Mouse (Mus musculus) MEL (cell line): ENCODE results near the gene Nuak2. TPM values are rescaled to one million over a fixed set of nuclear protein-coding genes. Genes with fewer than 3 reads are reported as not detected.

Experiments
- DNase-seq: peaks from one replicate; pipeline ENCODE4 v3.0.0; 2011; ENCODE audit warnings: low read depth, low spot score
- H3K27ac ChIP-seq: 2 replicates; pipeline ENCODE4 v1.5.1; 2012; ENCODE audit warnings: low read depth, mild to moderate bottlenecking, control low read depth, low read length, moderate library complexity; ENCODE audit not compliant: control insufficient read depth
- H3K27me3 ChIP-seq, 2 experiments: fragments of 150-350 bp in 1 of 2; sonication (generic) in 1 of 2; 2 replicates each; pipeline ENCODE4 v1.6.1; 2012; ENCODE audit warnings: low read length in 2 of 2, mild to moderate bottlenecking in 2 of 2, improper control_type of control experiment in 1 of 2, moderate library complexity in 1 of 2; ENCODE audit not compliant: insufficient read depth in 2 of 2, control insufficient read depth in 1 of 2
- H3K36me3 ChIP-seq, 2 experiments: 2 replicates each; pipeline ENCODE4 v1.6.1; 2012 to 2014; ENCODE audit warnings: low read length in 2 of 2, improper control_type of control experiment in 1 of 2, inconsistent platforms in 1 of 2, mild to moderate bottlenecking in 1 of 2; ENCODE audit not compliant: insufficient read depth in 2 of 2, control insufficient read depth in 1 of 2
- H3K4me1 ChIP-seq, 2 experiments: fragments of 150-350 bp in 1 of 2; sonication (generic) in 1 of 2; 2 replicates each; pipeline ENCODE4 v1.6.1; 2012; ENCODE audit warnings: low read length in 2 of 2, improper control_type of control experiment in 1 of 2, mild to moderate bottlenecking in 1 of 2; ENCODE audit not compliant: insufficient read depth in 2 of 2, control insufficient read depth in 1 of 2
- H3K4me3 ChIP-seq, 2 experiments: fragments of 150-350 bp in 1 of 2; sonication (generic) in 1 of 2; 2 replicates each; pipeline ENCODE4 v1.5.1; 2012; ENCODE audit warnings: low read depth in 2 of 2, low read length in 2 of 2, mild to moderate bottlenecking in 2 of 2, moderate library complexity in 2 of 2, control low read depth in 1 of 2, improper control_type of control experiment in 1 of 2; ENCODE audit not compliant: control insufficient read depth in 1 of 2, insufficient read depth in 1 of 2
- H3K79me2 ChIP-seq: 2 replicates; pipeline ENCODE4 v1.6.1; 2012; ENCODE audit warnings: mild to moderate bottlenecking, low read length, moderate library complexity; ENCODE audit not compliant: control insufficient read depth, poor library complexity, insufficient read depth
- H3K9ac ChIP-seq: 2 replicates; pipeline ENCODE4 v1.6.1; 2012; ENCODE audit warnings: low read depth, mild to moderate bottlenecking, control low read depth, low read length, moderate library complexity; ENCODE audit not compliant: control insufficient read depth, poor library complexity, severe bottlenecking
- H3K9me3 ChIP-seq: fragments of 150-350 bp; sonication (generic); replicated peaks from 2 replicates; pipeline ENCODE4 v1.6.1; 2012; ENCODE audit warnings: mild to moderate bottlenecking, low read length, improper control_type of control experiment, moderate library complexity; ENCODE audit not compliant: insufficient read depth
- BHLHE40 ChIP-seq: IDR thresholded peaks from 2 replicates; pipeline ENCODE4 v1.6.1; 2012; ENCODE audit warnings: low read depth, mild to moderate bottlenecking, inconsistent platforms, low read length, improper control_type of control experiment, borderline replicate concordance
- CHD1 ChIP-seq: IDR thresholded peaks from 2 replicates; pipeline ENCODE4 v1.6.1; 2012; ENCODE audit warnings: low read depth, mild to moderate bottlenecking, inconsistent platforms, low read length, improper control_type of control experiment
- CTCF ChIP-seq, 3 experiments: IDR thresholded peaks in 2 of 3; conservative IDR thresholded peaks in 1 of 3; 2 replicates each; pipeline ENCODE4 v1.5.1; 2011 to 2012; ENCODE audit warnings: low read length in 3 of 3, low read depth in 2 of 3, mild to moderate bottlenecking in 2 of 3, improper control_type of control experiment in 1 of 3, inconsistent platforms in 1 of 3, mixed read lengths in 1 of 3, moderate library complexity in 1 of 3; ENCODE audit not compliant: control insufficient read depth in 1 of 3, insufficient read depth in 1 of 3, poor library complexity in 1 of 3, severe bottlenecking in 1 of 3
- ELF1 ChIP-seq: IDR thresholded peaks from 2 replicates; pipeline ENCODE4 v1.6.1; 2014; ENCODE audit warnings: low read depth, mild to moderate bottlenecking, inconsistent platforms, low read length, improper control_type of control experiment, moderate library complexity
- ETS1 ChIP-seq: IDR thresholded peaks from 2 replicates; pipeline ENCODE4 v1.6.1; 2012; ENCODE audit warnings: low read depth, mild to moderate bottlenecking, inconsistent platforms, low read length, improper control_type of control experiment, moderate library complexity
- GABPA ChIP-seq: IDR thresholded peaks from 2 replicates; pipeline ENCODE4 v1.6.1; 2012; ENCODE audit warnings: low read depth, mild to moderate bottlenecking, inconsistent platforms, low read length, improper control_type of control experiment, moderate library complexity
- JUND ChIP-seq: IDR thresholded peaks from 2 replicates; pipeline ENCODE4 v1.6.1; 2011; ENCODE audit warnings: low read depth, mild to moderate bottlenecking, improper control_type of control experiment, low read length
- KAT2A ChIP-seq: conservative IDR thresholded peaks from 2 replicates; pipeline ENCODE4 v1.6.1; 2012; ENCODE audit warnings: low read depth, low read length, improper control_type of control experiment, inconsistent platforms
- MAZ ChIP-seq: IDR thresholded peaks from 2 replicates; pipeline ENCODE4 v1.6.1; 2012; ENCODE audit warnings: low read depth, mild to moderate bottlenecking, inconsistent platforms, low read length, improper control_type of control experiment
- MXI1 ChIP-seq: IDR thresholded peaks from 2 replicates; pipeline ENCODE4 v1.6.1; 2011; ENCODE audit warnings: mild to moderate bottlenecking, low read depth, low read length, improper control_type of control experiment
- MYB ChIP-seq: IDR thresholded peaks from 2 replicates; pipeline ENCODE4 v1.6.1; 2011; ENCODE audit warnings: mild to moderate bottlenecking, low read depth, low read length, improper control_type of control experiment
- NELFE ChIP-seq: IDR thresholded peaks from 2 replicates; pipeline ENCODE4 v1.6.1; 2011; ENCODE audit warnings: low read depth, low read length, improper control_type of control experiment
- POLR2A ChIP-seq, 2 experiments: IDR thresholded peaks; 2 replicates each; pipeline ENCODE4 v1.6.1; 2011 to 2012; ENCODE audit warnings: low read length in 2 of 2, mild to moderate bottlenecking in 2 of 2, control low read depth in 1 of 2, improper control_type of control experiment in 1 of 2, low read depth in 1 of 2, moderate library complexity in 1 of 2; ENCODE audit not compliant: control insufficient read depth in 1 of 2, insufficient read depth in 1 of 2, poor library complexity in 1 of 2
- POLR2AphosphoS5 ChIP-seq: IDR thresholded peaks from 2 replicates; pipeline ENCODE4 v1.6.1; 2012; ENCODE audit warnings: low read depth, borderline replicate concordance, mild to moderate bottlenecking, inconsistent platforms, low read length, moderate library complexity, mixed read lengths
- RAD21 ChIP-seq: IDR thresholded peaks from 2 replicates; pipeline ENCODE4 v1.6.1; 2011; ENCODE audit warnings: mild to moderate bottlenecking, low read depth, low read length, improper control_type of control experiment
- RCOR1 ChIP-seq: IDR thresholded peaks from 2 replicates; pipeline ENCODE4 v1.6.1; 2012; ENCODE audit warnings: low read depth, mild to moderate bottlenecking, inconsistent platforms, low read length, improper control_type of control experiment
- TAL1 ChIP-seq: IDR thresholded peaks from 2 replicates; pipeline ENCODE4 v1.6.1; 2012; ENCODE audit warnings: mild to moderate bottlenecking, inconsistent platforms, low read length, moderate library complexity, mixed read lengths
- TBP ChIP-seq: IDR thresholded peaks from 2 replicates; pipeline ENCODE4 v1.8.0; 2011; ENCODE audit warnings: low read depth, low read length, improper control_type of control experiment
- USF1 ChIP-seq: IDR thresholded peaks from 2 replicates; pipeline ENCODE4 v1.6.1; 2014; ENCODE audit warnings: low read depth, mild to moderate bottlenecking, inconsistent platforms, low read length, improper control_type of control experiment, moderate library complexity
- ZMIZ1 ChIP-seq: IDR thresholded peaks from 2 replicates; pipeline ENCODE4 v1.6.1; 2012; ENCODE audit warnings: low read depth, mild to moderate bottlenecking, inconsistent platforms, low read length, improper control_type of control experiment, moderate library complexity
- polyA plus RNA-seq, 2 experiments: library from polyadenylated mRNA; stranded (reverse) in 1 of 2; unstranded in 1 of 2; fragments of >175 nt in 1 of 2; fragments of >200 nt in 1 of 2; gene quantifications; 2 replicates each; pipeline versions ENCODE4 v1.2.1 to v1.2.4; 2012; ENCODE audit warnings: low replicate concordance in 2 of 2, low read depth in 1 of 2; ENCODE audit not compliant: insufficient read length in 2 of 2, insufficient read depth in 1 of 2, missing spikeins in 1 of 2
- total RNA-seq: library from RNA; depleted of rRNA; stranded (reverse); fragments of 300-350 nt; gene quantifications from 2 replicates; pipeline ENCODE4 v1.2.3, GENCODE M21; 2012

The Nuak2 gene
- total and polyA plus RNA-seq, 3 experiments, result 3.0 to 3.2 TPM; not detected in 1

DNA sequence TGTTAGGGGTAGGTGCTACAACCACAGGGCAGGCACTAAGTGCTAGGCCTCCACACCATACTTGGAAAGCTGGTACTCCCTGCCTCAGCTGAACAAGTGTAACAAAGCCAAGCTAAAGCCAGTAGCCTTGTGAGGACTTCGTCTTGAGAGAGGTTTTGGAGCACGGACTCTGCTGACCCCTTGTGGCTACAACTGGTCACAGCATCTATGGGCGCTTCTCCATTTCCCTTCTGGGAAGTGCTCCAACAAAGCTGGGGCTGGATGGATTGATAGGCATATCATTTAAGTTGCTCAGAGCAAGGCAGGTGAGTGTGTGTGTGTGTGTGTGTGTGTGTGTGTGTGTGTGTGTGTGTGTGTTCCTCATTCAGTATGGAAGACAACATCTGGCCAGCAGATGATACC, 39.9 kb downstream of the Nuak2 start (continued):
- TF ChIP-seq GABPA (no peak), RAD21 (no peak; the same call in none of the 2 replicates)

DNA sequence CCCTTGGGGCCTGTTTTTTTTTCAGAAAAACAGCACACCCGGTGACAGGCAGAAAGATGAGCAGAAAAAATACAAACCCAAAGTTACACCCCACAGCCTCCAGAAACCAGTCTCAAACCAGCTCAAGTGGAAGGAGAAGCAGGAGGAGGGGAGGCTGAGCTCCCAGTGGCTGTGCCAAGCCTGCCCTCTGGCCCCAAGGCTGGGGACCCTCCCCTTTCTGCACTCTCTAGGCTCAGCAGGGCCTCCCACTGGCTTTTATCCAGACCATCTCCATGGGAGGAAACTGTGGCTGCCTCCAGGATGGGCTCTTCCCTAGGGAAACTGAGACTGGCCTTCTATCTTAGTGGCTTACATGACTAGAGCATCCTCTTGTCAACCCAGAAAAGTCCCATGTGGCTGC, 40.9 kb downstream of the Nuak2 start:
- peaks cover 0 to 7% of the 10 kb centered on the region in 2 experiments; a peak in 2 of 4 replicates for H3K36me3 ChIP-seq
- DNase-seq, result no peak
- H3K27me3 ChIP-seq, result no peaks in the 10 kb centered on the region
- no peak overlapping the region for H3K9ac ChIP-seq
- no peaks in the 10 kb centered on the region for H3K79me2 ChIP-seq
- H3K9me3 ChIP-seq, result no peaks in the 10 kb centered on the region
- no peak overlapping the region for H3K4me3 ChIP-seq
- peaks cover 2 to 9% of the 10 kb centered on the region in 2 experiments; a peak in 3 of 4 replicates for H3K4me1 ChIP-seq
- no peak overlapping the region for H3K27ac ChIP-seq
- TF ChIP-seq KAT2A (no peak), MAZ (no peak), POLR2A (IDR thresholded peaks at IDR 0.05; ENCODE audit: control insufficient read depth in 1 of 2, insufficient read depth in 1 of 2, low read depth in 1 of 2, low read length in 2 of 2, poor library complexity in 1 of 2) (no peak), RCOR1 (no peak), JUND (no peak), TBP (no peak), MXI1 (no peak), POLR2AphosphoS5 (no peak), BHLHE40 (no peak), ZMIZ1 (no peak), USF1 (no peak)
- TF ChIP-seq, all 39 proteins: peak for 0

GRCm38 (mm10) chr1:132361959-132362358, 46.0 kb downstream of the Nuak2 start:
- Histone ChIP-seq H3K9me3 (no peaks in the 10 kb centered on the region), H3K79me2 (no peaks in the 10 kb centered on the region), H3K4me1 (peaks cover 2 to 12% of the 10 kb centered on the region in 2 experiments; a peak in 3 of 4 replicates), H3K27ac (no peak overlapping the region), H3K4me3 (no peak overlapping the region), H3K36me3 (peaks cover 0 to 3% of the 10 kb centered on the region in 2 experiments; a peak in 2 of 4 replicates), H3K27me3 (no peaks in the 10 kb centered on the region), H3K9ac (no peak overlapping the region)
- DNase-seq, result no peak
- no peak for TF ChIP-seq GABPA
- no peak for TF ChIP-seq ETS1
- no peak for TF ChIP-seq NELFE
- no peak for TF ChIP-seq CHD1
- no peak for TF ChIP-seq ELF1
- TF ChIP-seq BHLHE40, result no peak
- no peak for TF ChIP-seq KAT2A
- TF ChIP-seq MYB, result no peak
- no peak for TF ChIP-seq TAL1
- no peak for TF ChIP-seq CTCF (IDR thresholded peaks at IDR 0.05 in 2 of 3, conservative IDR thresholded peaks at IDR 0.05 in 1 of 3; ENCODE audit: control insufficient read depth in 1 of 3, insufficient read depth in 1 of 3, low read depth in 2 of 3, low read length in 3 of 3, poor library complexity in 1 of 3, severe bottlenecking in 1 of 3)
- no peak for TF ChIP-seq USF1
